Mouse (Mus musculus) MEL (cell line): ENCODE results near the gene Gramd1b. TPM values are rescaled to one million over a fixed set of nuclear protein-coding genes. Genes with fewer than 3 reads are reported as not detected.

ENCODE experiments used
- DNase-seq: peaks from one replicate; pipeline ENCODE4 v3.0.0; 2011; ENCODE audit warnings: low read depth, low spot score
- H3K27ac ChIP-seq: 2 replicates; pipeline ENCODE4 v1.5.1; 2012; ENCODE audit warnings: low read depth, mild to moderate bottlenecking, control low read depth, low read length, moderate library complexity; ENCODE audit not compliant: control insufficient read depth
- H3K27me3 ChIP-seq, 2 experiments: fragments of 150-350 bp in 1 of 2; sonication (generic) in 1 of 2; 2 replicates each; pipeline ENCODE4 v1.6.1; 2012; ENCODE audit warnings: low read length in 2 of 2, mild to moderate bottlenecking in 2 of 2, improper control_type of control experiment in 1 of 2, moderate library complexity in 1 of 2; ENCODE audit not compliant: insufficient read depth in 2 of 2, control insufficient read depth in 1 of 2
- H3K36me3 ChIP-seq, 2 experiments: 2 replicates each; pipeline ENCODE4 v1.6.1; 2012 to 2014; ENCODE audit warnings: low read length in 2 of 2, improper control_type of control experiment in 1 of 2, inconsistent platforms in 1 of 2, mild to moderate bottlenecking in 1 of 2; ENCODE audit not compliant: insufficient read depth in 2 of 2, control insufficient read depth in 1 of 2
- H3K4me1 ChIP-seq, 2 experiments: fragments of 150-350 bp in 1 of 2; sonication (generic) in 1 of 2; 2 replicates each; pipeline ENCODE4 v1.6.1; 2012; ENCODE audit warnings: low read length in 2 of 2, improper control_type of control experiment in 1 of 2, mild to moderate bottlenecking in 1 of 2; ENCODE audit not compliant: insufficient read depth in 2 of 2, control insufficient read depth in 1 of 2
- H3K4me3 ChIP-seq, 2 experiments: fragments of 150-350 bp in 1 of 2; sonication (generic) in 1 of 2; 2 replicates each; pipeline ENCODE4 v1.5.1; 2012; ENCODE audit warnings: low read depth in 2 of 2, low read length in 2 of 2, mild to moderate bottlenecking in 2 of 2, moderate library complexity in 2 of 2, control low read depth in 1 of 2, improper control_type of control experiment in 1 of 2; ENCODE audit not compliant: control insufficient read depth in 1 of 2, insufficient read depth in 1 of 2
- H3K79me2 ChIP-seq: 2 replicates; pipeline ENCODE4 v1.6.1; 2012; ENCODE audit warnings: mild to moderate bottlenecking, low read length, moderate library complexity; ENCODE audit not compliant: control insufficient read depth, poor library complexity, insufficient read depth
- H3K9ac ChIP-seq: 2 replicates; pipeline ENCODE4 v1.6.1; 2012; ENCODE audit warnings: low read depth, mild to moderate bottlenecking, control low read depth, low read length, moderate library complexity; ENCODE audit not compliant: control insufficient read depth, poor library complexity, severe bottlenecking
- H3K9me3 ChIP-seq: fragments of 150-350 bp; sonication (generic); replicated peaks from 2 replicates; pipeline ENCODE4 v1.6.1; 2012; ENCODE audit warnings: mild to moderate bottlenecking, low read length, improper control_type of control experiment, moderate library complexity; ENCODE audit not compliant: insufficient read depth
- CHD1 ChIP-seq: IDR thresholded peaks from 2 replicates; pipeline ENCODE4 v1.6.1; 2012; ENCODE audit warnings: low read depth, mild to moderate bottlenecking, inconsistent platforms, low read length, improper control_type of control experiment
- CHD2 ChIP-seq: IDR thresholded peaks from 2 replicates; pipeline ENCODE4 v1.6.1; 2011; ENCODE audit warnings: low read length, improper control_type of control experiment
- ELF1 ChIP-seq: IDR thresholded peaks from 2 replicates; pipeline ENCODE4 v1.6.1; 2014; ENCODE audit warnings: low read depth, mild to moderate bottlenecking, inconsistent platforms, low read length, improper control_type of control experiment, moderate library complexity
- GABPA ChIP-seq: IDR thresholded peaks from 2 replicates; pipeline ENCODE4 v1.6.1; 2012; ENCODE audit warnings: low read depth, mild to moderate bottlenecking, inconsistent platforms, low read length, improper control_type of control experiment, moderate library complexity
- GATA1 ChIP-seq: IDR thresholded peaks from 2 replicates; pipeline ENCODE4 v1.6.1; 2011; ENCODE audit warnings: low read depth, low read length, improper control_type of control experiment
- HCFC1 ChIP-seq: IDR thresholded peaks from 2 replicates; pipeline ENCODE4 v1.6.1; 2012; ENCODE audit warnings: low read depth, mild to moderate bottlenecking, inconsistent platforms, low read length, improper control_type of control experiment, moderate library complexity
- KAT2A ChIP-seq: conservative IDR thresholded peaks from 2 replicates; pipeline ENCODE4 v1.6.1; 2012; ENCODE audit warnings: low read depth, low read length, improper control_type of control experiment, inconsistent platforms
- MXI1 ChIP-seq: IDR thresholded peaks from 2 replicates; pipeline ENCODE4 v1.6.1; 2011; ENCODE audit warnings: mild to moderate bottlenecking, low read depth, low read length, improper control_type of control experiment
- NRF1 ChIP-seq: IDR thresholded peaks from 2 replicates; pipeline ENCODE4 v1.6.1; 2014; ENCODE audit warnings: low read depth, mild to moderate bottlenecking, inconsistent platforms, low read length, improper control_type of control experiment, moderate library complexity; ENCODE audit not compliant: poor library complexity, insufficient read depth, severe bottlenecking
- SIN3A ChIP-seq: IDR thresholded peaks from 2 replicates; pipeline ENCODE4 v1.6.1; 2012; ENCODE audit warnings: low read length, improper control_type of control experiment, inconsistent platforms
- SMC3 ChIP-seq: IDR thresholded peaks from 2 replicates; pipeline ENCODE4 v1.6.1; 2011; ENCODE audit warnings: low read depth, low read length, improper control_type of control experiment
- TAL1 ChIP-seq: IDR thresholded peaks from 2 replicates; pipeline ENCODE4 v1.6.1; 2012; ENCODE audit warnings: mild to moderate bottlenecking, inconsistent platforms, low read length, moderate library complexity, mixed read lengths
- USF1 ChIP-seq: IDR thresholded peaks from 2 replicates; pipeline ENCODE4 v1.6.1; 2014; ENCODE audit warnings: low read depth, mild to moderate bottlenecking, inconsistent platforms, low read length, improper control_type of control experiment, moderate library complexity
- USF2 ChIP-seq, 2 experiments: IDR thresholded peaks; 2 replicates each; pipeline ENCODE4 v1.6.1; 2011 to 2012; ENCODE audit warnings: improper control_type of control experiment in 2 of 2, low read length in 2 of 2, borderline replicate concordance in 1 of 2, inconsistent platforms in 1 of 2, low read depth in 1 of 2, mild to moderate bottlenecking in 1 of 2; ENCODE audit not compliant: insufficient read depth in 1 of 2
- ZKSCAN1 ChIP-seq: IDR thresholded peaks from 2 replicates; pipeline ENCODE4 v1.6.1; 2012; ENCODE audit warnings: low read depth, mild to moderate bottlenecking, inconsistent platforms, low read length, improper control_type of control experiment, moderate library complexity
- ZMIZ1 ChIP-seq: IDR thresholded peaks from 2 replicates; pipeline ENCODE4 v1.6.1; 2012; ENCODE audit warnings: low read depth, mild to moderate bottlenecking, inconsistent platforms, low read length, improper control_type of control experiment, moderate library complexity
- polyA plus RNA-seq, 2 experiments: library from polyadenylated mRNA; stranded (reverse) in 1 of 2; unstranded in 1 of 2; fragments of >175 nt in 1 of 2; fragments of >200 nt in 1 of 2; gene quantifications; 2 replicates each; pipeline versions ENCODE4 v1.2.1 to v1.2.4; 2012; ENCODE audit warnings: low replicate concordance in 2 of 2, low read depth in 1 of 2; ENCODE audit not compliant: insufficient read length in 2 of 2, insufficient read depth in 1 of 2, missing spikeins in 1 of 2
- total RNA-seq: library from RNA; depleted of rRNA; stranded (reverse); fragments of 300-350 nt; gene quantifications from 2 replicates; pipeline ENCODE4 v1.2.3, GENCODE M21; 2012

Gene Gramd1b
- total and polyA plus RNA-seq, 3 experiments, result not detected

- no peaks in the 10 kb centered on the region for H3K79me2 ChIP-seq
- no peak for DNase-seq
- no peak overlapping the region for H3K4me3 ChIP-seq
- TF ChIP-seq NRF1 (no peak), SMC3 (no peak), CHD2 (no peak), ZMIZ1 (no peak), CHD1 (no peak), HCFC1 (no peak)
- no peaks in the 10 kb centered on the region for H3K27me3 ChIP-seq
- H3K9me3 ChIP-seq, result no peaks in the 10 kb centered on the region
- H3K9ac ChIP-seq, result no peak overlapping the region
- no peaks in the 10 kb centered on the region for H3K4me1 ChIP-seq
- no peaks in the 10 kb centered on the region for H3K36me3 ChIP-seq
- H3K27ac ChIP-seq, result no peak overlapping the region
These were observed 40.1 kb upstream of the Gramd1b start for GRCm38 (mm10) chr9:40571280-40571679.

DNA sequence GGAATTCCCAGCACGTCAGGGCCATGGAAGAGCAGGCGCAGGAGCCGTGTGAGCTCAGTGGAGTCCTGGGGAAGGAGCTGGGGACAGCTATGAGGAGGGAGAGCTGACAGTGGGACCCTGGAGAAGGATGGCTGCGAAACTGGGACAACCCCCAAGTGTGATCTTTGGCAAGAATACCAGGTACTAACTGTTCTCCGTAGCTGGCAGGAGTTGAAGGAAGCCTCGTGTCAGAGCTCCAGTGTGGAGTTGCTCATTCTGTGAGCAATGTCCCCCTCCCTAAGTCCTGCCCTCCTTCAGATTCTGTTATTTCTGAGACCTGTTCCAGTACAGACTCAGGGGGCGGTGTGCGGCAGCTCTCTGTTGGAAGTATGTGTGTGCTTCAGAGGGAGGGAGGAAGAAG, 36.9 kb upstream of the Gramd1b start:
- H3K4me1 ChIP-seq, result no peaks in the 10 kb centered on the region
- TF ChIP-seq TAL1, result no peak
- TF ChIP-seq MXI1, result no peak
- no peak for TF ChIP-seq ZMIZ1
- no peak for TF ChIP-seq ZKSCAN1
- no peak for TF ChIP-seq USF2 (IDR thresholded peaks at IDR 0.05; ENCODE audit: borderline replicate concordance in 1 of 2, insufficient read depth in 1 of 2, low read depth in 1 of 2, low read length in 2 of 2)
- TF ChIP-seq NRF1, result no peak
- no peak for TF ChIP-seq CHD1
- TF ChIP-seq SIN3A, result no peak
- no peak for TF ChIP-seq ELF1
- no peak for TF ChIP-seq KAT2A
- TF ChIP-seq GABPA, result no peak
- no peak for TF ChIP-seq GATA1
- no peak for TF ChIP-seq USF1

More for the DNA sequence above, 36.9 kb upstream of the Gramd1b start:
- no peaks in the 10 kb centered on the region for H3K9me3 ChIP-seq
- H3K36me3 ChIP-seq, result no peaks in the 10 kb centered on the region
- no peaks in the 10 kb centered on the region for H3K79me2 ChIP-seq
- no peak overlapping the region for H3K4me3 ChIP-seq
- no peak for DNase-seq
- H3K9ac ChIP-seq, result no peak overlapping the region
- H3K27ac ChIP-seq, result no peak overlapping the region
- no peaks in the 10 kb centered on the region for H3K27me3 ChIP-seq
